Mouse (Mus musculus) urinary bladder, adult 2 months (tissue): ENCODE results near the gene Gm45140. TPM values are rescaled to one million over a fixed set of nuclear protein-coding genes. Genes with fewer than 3 reads are reported as not detected.

Source experiments
- DNase-seq: peaks from one replicate; pipeline ENCODE4 v3.0.0; 2022; ENCODE audit warnings: low spot score
- polyA plus RNA-seq: library from polyadenylated mRNA; depleted of rRNA; stranded (reverse); fragments of >200 nt; gene quantifications from 2 replicates; pipeline ENCODE4 v1.2.3, GENCODE M21; 2012

Gm45140 gene
- polyA plus RNA-seq, 1 experiment = 4.8 TPM

DNA sequence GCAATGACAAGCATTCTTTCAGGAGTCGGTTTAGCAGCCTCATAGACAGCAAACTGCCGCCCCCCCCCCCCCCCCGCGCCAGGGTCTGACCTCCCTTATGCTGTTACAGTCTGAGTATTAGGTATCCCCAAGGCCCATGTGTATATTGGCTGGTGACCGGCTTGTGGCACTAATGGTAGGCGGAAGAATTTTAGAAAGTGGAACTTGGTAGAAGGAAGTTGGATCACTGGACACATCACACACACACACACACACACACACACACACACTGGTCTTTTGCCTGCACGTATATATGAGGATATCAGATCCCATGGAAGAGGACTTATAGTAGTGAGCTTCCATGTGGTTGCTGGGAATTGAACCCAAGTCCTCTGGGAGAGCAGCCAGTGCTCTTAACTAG is 33.1 kb downstream of the Gm45140 start:
- DNase-seq = no peak

DNA sequence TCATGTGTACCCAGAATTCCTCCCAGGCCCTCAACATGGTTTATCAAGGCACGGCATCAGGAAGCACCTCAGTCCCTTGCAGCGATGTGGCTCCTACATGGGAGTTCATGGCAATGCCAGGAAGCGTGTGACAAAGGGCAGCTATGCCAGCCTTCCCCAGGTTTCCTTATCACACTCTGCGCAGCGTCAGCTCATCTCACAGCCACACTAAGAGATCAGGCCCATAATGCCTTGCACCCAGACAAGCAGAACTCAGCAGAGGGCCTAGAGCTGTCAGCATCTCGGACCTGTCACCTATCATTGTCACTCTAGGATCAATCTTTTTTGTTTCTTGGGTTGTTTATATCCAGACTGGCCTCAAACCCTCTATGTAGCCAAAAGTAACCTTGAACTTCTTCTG is 36.0 kb downstream of the Gm45140 start:
- DNase-seq = no peak

DNA sequence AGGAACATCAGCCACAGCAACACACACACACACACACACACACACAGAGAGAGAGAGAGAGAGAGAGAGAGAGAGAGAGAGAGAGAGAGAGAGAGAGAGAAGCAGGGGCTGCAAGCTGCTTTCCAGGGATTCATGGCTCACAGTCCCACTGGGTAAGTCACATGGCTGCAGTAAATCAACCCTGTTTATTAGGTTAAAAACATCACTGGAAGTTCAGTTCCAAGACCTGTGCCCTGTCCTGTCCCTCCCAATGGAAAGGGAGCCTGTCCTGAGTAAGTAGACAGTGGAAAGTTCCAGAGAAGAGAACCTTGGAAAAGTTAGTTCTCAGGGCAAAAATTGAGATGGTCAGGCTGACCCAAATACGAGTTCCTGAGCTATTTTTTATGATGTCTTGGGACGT is 38.3 kb downstream of the Gm45140 start:
- DNase-seq = no peak

DNA sequence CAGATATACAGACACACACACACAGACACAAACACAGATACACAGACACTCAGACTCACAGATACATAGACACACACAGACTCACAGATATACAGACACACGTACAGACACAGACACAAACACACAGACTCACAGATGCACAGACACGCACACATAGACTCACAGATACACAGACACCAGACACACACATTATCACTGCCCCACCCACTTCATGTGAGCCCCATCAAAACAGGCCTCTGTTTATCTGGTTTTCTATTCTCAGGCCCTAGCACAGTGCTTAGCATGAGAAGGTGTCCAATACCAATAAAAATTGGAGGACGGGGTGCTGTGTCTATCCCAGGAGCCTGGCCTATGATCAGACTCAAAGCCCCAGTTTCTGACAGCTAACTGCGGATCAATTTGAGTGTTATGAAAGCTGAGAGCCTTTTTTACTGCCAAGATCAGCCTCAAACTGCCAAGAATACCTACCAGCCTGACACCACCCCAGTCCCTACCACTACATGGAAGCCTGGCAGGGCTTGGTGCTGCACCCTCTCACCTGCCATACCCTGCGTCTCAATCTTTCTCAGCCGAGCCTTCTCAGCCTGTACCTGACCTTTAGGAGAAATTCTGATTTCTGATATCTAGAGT is 39.2 kb downstream of the Gm45140 start:
- no peak for DNase-seq

DNA sequence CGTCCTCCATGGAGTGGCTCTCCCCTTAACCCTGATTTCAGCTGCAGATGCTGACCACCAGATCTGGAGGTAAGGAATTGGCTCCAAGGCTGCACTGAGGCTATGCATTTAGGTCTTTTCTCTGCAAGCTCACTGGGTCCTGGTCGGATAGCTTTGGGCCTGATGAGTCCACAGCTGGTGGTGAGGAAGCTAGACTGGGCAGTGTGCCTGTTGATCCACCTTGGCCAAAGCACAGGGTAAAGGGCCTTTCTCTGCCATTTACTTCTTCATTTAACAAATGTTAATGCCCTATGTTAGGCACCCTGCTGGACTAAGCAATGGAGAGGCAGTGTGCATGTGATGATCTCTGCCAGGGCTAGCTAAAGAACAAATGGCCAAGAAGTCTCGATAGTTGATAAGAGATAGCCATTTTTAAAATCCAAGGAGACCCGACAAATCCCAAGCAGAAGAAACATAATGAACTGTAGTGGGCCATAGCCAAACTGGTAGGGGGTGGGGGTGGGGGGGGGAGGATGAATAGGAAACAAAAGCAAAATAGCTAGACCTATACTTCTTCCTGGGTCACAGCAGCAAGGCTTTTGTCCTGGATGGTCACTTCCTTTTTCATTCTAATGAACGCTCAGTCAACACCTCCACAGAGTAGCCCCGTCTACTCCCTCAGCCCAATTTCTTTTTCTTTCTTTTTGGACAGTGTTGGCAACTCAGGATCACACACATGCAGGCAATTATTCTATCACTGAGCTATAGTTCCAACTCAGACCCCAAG is 40.0 kb downstream of the Gm45140 start:
- DNase-seq = no peak

DNA sequence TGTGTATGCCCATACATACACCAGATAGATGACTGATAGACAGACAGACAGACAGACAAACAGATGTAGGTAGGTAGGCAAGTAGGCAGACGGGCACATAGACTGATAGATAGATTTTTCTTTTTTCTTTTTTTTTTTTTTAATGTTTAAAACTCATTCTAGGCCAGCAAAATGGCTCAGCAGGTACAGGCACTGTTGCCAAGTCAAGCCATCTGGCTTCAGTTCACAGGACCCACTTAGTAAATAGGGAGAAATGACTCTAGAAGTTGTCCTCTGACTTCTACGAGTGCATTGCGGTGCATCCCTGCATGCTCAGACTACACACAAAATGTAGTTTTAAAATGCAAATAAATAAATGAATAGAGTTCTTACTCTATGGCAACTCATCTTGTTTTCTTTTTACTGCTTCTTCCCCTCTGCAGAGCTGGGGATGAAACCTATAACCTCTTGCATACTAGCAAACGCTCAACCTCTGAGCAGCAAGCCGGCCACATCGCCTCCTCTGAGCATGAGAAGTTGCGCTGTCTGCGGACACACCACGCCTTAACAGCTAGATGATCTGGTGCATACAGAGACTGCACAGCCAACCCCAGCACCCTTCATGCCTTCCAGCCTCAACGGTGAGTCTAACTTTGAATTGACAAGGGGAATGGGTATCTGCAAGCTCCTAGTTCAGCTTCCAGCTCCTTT is 41.6 kb downstream of the Gm45140 start:
- DNase-seq = no peak

DNA sequence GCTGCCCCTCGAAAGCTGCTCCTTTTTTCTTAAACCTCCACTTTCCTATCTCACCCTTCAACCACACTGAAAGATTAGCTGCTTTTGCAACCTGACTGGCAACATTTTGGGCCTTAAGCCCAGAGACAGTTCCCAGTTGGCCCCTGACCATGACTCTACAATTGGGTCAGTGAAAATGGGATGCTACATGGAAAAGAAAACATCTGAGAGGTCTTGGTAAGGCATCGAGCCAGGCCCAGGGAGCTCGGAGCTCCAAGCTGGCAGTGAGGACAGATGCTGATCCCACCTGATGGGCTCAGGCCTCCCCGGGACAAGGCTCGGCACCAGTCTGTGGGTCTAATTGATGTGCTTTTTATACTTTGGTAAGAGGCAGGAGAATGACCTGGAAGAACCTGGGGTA is 43.8 kb downstream of the Gm45140 start:
- DNase-seq = no peak

DNA sequence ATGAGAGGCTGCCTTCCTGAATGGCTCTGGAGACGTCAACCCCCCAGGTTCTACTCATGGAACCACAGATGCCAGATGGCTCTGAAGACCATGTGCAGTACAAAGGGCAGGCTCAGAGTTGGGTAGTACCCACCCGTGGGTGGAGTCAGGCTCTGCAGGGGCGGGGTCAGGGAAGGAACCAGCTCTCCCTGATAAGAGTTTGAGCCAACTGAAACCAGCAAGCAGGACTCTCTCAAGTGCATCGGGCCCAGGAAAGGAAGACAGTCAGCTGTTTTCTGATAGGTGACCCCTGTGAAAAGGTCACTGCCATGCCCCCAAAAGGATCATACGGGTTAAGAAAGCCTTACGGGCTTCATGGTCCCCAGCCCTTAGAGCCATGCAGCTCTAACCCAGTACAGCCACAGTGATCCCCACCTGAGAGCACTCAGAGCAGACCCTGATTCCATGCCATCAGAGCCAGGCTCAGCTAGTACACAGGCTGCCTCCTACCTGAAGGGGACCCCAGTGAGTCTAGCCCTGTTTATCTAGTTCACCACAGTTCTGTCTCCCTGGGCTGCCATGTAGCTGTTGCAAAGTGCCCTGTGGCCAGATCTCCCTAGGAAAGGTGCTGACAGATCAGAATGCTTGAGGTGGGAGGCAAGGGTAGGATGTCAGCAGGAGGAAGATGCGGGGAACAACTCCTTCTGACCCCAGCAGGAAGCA is 44.7 kb downstream of the Gm45140 start:
- DNase-seq = no peak

DNA sequence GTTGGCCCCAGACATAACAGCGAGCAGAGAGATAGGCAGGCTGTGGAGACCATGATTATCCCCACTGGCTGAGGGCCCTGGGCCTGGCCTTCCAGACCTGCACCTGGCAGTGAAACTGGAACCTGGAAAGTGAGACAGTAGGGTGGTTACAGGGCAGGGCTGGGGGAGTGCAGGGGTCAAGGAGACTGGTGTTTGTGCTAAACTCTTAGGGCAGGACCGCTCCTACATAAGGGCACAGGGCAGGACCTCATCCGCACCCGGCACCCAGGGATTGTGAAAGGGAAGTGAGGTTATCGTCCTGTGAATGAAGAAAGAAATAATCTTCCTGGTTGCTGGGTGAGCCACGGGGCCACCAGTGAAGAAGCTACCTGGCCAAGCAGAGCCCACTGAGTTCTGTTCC is 45.8 kb downstream of the Gm45140 start:
- DNase-seq = no peak

DNA sequence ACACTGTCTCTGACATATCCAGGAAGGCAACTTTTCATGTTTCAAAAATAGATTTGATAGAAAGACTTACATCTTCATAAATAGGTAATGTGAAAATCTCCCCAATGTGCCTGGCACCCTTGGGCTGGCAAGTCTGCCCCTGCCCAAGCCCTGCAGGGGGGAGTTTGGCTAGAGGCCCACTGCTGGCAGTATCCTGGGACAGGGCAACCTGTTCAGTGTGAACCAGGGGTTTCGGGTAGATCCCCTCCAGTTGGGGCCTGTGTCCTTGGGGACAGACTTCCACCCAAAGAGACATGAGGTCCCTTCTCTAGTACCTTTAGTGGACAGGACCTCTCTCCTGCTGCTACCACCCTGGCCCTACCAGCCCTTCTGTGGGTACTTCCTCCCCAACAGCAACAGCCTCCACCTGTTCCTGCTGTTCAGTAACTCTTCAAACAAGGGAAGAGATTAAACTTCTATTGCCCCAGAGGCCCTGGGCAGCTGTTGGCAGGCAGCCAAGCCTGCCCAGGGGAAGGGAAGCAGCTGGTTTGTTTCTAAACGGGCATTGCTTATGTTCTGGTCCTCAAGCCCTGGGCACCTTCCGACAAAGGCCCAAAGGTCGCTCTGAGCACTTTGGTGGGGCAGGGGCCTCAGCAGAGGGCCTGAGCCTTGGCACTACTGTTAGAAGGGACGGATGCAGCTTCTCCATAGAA is 46.6 kb downstream of the Gm45140 start:
- DNase-seq = no peak

DNA sequence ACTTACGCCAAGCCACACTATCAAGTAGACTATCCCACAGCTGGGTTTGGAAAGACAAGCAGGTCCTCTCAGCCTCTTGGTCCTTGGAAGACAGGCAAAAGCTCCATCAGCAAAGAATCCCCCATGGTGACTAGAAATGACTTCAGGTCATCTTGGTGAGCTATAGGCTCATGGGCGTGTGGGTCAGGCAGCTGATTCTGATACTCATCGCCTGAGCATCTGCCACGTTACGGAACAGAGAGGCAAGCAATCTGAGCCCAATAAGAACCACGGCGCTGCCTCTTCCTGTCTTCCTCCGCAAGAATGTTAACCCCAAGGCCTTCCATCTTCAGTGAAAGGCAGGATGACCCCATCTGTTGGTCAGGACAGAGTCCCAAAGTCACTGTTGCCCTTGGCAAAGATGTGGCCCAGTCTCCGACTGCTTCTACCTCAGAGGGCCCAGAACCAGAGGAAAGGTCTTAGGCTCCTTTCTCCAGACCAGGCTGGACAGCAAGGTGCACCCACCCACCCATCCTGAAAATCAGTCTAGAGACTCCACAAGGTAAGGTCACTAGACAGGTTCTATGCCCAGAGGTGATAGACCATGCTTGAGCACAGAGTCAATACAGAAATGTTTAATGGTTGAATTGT is 47.2 kb downstream of the Gm45140 start:
- no peak for DNase-seq

DNA sequence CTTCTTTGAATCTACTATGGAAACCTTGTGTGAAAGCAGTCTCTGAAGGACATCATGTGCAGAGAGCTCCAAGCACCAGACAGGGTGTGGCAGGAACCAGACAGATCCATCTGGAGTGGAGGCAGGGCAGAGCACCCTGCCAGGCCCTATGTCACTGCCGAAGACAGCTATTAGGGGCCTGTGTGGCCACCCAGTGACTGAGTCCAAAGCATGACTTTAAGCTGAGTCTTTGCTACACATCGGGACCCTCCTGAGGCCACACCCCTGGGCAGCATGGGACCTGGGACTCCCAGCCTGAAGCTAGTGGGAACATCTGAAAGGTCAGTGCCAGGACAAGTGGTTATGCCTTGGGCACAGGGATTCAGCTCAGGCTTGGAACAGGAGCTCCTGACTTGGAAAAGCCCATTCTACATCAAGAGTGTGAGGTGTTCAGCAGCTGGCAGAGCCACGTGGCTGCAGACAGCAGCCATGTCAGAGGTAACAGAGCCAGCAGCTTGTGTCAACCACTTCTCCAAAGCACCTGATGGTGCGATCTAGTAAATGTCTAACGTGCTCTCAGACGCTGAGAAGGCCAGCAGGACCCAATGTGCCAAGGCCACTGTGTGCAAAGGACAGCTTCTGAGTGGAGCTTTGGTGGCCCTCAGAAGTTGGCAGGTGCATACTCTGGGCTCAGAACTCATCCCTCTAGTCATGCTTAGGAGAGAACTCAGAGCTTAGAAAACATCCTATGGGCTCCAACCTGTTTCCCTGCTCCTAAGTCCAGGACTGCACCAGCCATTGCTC is 48.3 kb downstream of the Gm45140 start:
- no peak for DNase-seq

DNA sequence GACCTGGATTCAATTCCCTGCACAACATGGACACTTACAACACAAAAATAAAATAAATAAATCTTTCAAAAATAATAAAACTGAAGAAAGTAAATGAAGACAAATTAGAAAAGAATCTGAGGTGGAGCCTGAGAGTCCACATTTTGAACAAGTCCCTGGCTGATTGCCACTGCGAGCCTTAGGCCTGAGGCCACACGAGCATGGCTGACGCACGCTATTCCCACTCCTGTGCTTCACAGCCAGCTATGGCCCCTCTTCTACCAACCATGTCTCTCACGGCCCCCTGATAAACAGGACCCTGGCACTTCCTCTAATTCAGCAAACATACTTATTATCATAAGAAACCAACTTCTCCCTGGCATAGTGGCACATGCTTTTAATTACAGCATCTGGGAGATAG is 49.0 kb downstream of the Gm45140 start:
- no peak for DNase-seq

DNA sequence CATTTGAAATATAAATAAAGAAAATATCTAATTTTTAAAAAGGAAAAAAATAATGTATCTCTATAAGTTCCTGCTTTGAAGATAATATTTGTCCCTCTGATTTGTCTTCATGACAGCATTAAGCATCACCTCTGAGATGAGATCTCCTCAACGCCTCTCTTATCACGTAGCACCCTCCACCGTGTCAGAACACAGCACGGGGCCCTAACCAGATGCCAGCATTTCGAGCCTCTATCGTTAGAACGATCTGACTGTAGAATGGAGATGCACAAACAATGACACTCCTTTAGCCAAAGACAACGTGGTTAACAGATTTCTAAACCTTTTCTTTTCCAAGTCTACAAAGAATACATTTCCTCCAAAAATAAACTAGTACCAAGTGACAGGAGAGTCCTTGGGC is 51.6 kb downstream of the Gm45140 start:
- no peak for DNase-seq

DNA sequence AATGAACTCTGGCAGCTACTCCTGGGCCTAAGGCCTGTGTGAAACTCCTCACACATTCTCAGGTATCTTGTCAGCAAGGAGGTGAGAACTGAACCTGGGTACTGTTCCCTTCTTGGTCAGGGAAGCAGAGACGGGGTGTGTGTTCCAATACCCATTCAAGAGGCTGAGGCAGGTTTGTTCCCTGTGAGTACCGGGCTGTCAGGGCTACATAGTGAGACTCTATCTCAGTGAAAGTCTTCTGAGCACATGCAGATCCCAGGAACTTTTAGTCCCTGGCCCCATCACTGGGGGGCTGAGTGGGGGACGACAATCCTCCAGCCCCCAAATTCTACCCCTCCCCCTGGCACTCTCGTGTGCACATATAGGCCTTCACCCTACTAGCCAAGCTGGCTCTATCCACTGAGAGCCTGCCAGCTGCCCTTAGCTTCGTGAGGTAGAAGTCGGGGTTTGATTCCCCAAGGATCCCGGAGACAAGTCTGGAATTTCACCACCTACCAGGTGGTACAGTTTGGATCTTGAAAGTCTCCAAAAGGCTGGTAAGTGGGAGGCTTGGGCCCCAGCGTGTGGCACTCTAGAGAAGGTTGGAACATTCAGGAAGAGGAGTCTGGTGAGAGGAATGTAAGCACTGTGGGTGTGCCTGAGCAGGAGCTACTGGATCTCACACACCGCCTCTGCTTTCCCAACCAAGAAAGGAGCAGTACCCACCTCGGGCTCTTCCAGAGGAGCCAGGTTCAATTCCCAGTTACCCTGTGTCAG is 54.9 kb downstream of the Gm45140 start:
- DNase-seq = no peak

DNA sequence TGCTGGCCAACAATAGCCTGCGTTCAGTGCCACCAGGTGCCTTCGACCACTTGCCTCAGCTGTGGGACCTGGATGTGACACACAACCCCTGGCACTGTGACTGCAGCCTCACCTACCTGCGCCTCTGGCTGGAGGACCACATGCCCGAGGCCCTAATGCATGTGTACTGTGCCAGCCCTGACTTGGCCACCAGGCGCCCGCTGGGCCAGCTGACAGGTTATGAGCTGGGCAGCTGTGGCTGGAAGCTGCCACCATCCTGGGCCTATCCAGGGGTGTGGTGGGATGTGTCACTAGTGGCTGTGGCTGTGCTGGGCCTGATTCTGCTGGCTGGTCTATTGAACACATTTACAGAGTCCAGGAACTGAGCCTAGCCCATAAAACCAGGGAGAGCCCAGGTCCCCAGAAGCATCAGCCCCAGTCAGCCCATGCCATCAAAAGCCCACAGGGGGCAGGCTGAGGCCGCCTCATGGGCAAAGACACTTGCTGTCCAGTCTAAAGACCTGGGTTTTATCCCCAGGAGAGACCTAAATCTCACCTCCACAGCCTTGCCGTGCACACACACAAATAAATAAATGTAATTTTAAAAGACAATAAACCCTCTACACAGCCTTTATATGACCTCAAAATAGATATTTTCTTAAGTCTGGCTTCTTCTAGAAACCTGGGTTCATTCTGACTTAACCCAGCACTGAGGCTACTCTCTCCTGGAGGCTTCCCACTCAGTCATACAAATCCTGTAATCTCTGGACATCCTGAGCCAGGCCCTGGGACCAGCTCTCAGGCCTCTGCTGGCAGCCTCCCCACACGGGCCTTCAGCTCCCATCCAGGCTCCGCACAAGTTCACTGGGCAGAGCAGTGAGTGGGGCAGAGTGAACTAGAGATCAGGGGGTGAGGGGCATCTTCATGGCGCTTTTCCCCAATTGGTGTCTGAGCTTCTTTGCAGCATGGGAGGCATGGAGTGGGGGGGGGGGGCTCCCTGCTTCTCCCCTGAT is 56.1 kb downstream of the Gm45140 start:
- DNase-seq = no peak

DNA sequence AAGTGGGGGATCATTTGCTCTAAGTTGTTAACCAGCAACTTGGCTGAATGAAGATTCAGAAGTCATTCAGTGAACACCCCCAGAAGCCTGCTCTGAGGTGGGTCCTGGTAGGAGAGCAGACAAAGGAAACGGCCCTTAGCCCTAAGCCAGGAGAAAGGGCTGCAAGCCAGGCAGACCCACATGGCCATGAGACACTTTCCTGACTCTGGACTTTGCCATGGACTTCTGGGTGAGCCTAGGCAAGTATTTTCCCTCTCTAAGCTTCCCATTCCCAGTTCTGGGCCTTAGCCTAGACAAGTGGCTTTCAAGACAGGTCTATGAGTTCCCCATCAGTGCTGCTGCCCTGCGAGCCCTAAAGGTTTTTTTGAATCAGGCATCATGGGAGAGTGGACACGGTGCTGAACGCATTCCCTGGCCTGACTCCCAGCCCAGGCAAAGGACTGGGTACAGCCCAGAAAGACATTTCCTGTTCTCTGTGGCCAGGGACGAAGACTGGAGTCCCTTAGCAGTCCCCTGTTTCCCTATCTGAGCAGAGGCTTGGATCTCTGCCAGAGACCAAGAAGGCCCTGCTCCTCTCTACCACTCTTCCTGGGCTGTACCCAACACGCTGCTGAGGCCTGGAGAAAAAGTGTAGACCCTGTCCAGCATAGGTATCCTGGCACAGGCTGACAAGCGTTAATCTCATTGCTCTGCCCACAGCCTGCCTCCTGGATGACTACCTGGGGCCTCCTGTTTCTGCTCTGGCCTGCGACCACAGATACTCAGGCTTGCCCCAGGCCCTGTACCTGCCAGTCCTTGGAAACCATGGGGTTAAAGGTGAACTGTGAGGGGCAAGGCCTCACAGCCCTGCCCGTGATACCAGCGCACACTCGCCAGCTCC is 57.1 kb downstream of the Gm45140 start:
- DNase-seq = no peak

DNA sequence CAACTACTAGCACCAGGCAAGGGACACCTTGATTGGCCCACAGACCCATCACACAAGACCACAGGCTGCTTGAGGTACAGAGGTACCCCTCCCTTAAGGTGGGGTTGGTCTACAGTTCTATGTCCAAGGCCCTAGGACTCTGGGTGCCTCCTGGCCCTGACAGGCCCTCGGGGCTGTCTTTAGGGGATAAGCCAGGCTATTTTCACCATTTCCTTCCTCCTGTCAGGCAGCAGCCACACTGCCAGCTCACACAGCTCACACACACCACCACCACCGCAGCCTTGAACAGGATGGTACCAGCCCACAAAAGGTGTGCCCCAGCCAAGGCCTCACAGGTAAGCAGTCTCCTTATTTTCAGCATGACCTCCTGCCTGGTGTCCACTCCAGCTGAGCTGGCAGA is 57.8 kb downstream of the Gm45140 start, which contains the start of gene Gp9:
Gene Gp9 (plus strand): TSS at position 231 of the 400 bp plus-strand sequence.
- DNase-seq = no peak
